Mouse (Mus musculus): ENCODE data around the gene Hnrnpk. TPM values are rescaled to one million over a fixed set of nuclear protein-coding genes. Genes with fewer than 3 reads are reported as not detected.
"Not testable (repeated sequence)": the region's sequence is repeated elsewhere in the genome, so short reads cannot be mapped to it uniquely, and the experiment has no call there.

The Hnrnpk gene
- total RNA-seq, 2 experiments from 2014 or later, result 576 to 788 TPM

- not testable (repeated sequence) for ATAC-seq (replicated peaks; ENCODE audit: low FRiP score, poor library complexity, severe bottlenecking)
These were observed 8.8 kb downstream of the Hnrnpk start for GRCm38 (mm10) chr13:58394392-58394791.

GRCm38 (mm10) chr13:58389324-58389951 lies 13.7 kb downstream of the Hnrnpk start:
- no peak for ATAC-seq (replicated peaks; ENCODE audit: low FRiP score, poor library complexity, severe bottlenecking)

GRCm38 (mm10) chr13:58388379-58388778 lies 14.8 kb downstream of the Hnrnpk start:
- no peak for ATAC-seq (replicated peaks; ENCODE audit: low FRiP score, poor library complexity, severe bottlenecking)

- ATAC-seq (replicated peaks; ENCODE audit: low FRiP score, poor library complexity, severe bottlenecking), result peak; percentile 69
These were observed 15.2 kb downstream of the Hnrnpk start for GRCm38 (mm10) chr13:58387948-58388347.

- ATAC-seq (replicated peaks; ENCODE audit: low FRiP score, poor library complexity, severe bottlenecking), result 0 out of 2 replicates have a peak, but pooled peaks have one; percentile 21
These were observed 17.6 kb downstream of the Hnrnpk start for GRCm38 (mm10) chr13:58385547-58385920.

GRCm38 (mm10) chr13:58384779-58385546 lies 18.2 kb downstream of the Hnrnpk start, which contains the start of gene 2210016F16Rik:
TSS of gene 2210016F16Rik (minus strand) at chr13:58385225.
- peak; percentile 69 for ATAC-seq (replicated peaks; ENCODE audit: low FRiP score, poor library complexity, severe bottlenecking)

GRCm38 (mm10) chr13:58384371-58384770 lies 18.8 kb downstream of the Hnrnpk start:
- ATAC-seq (replicated peaks; ENCODE audit: low FRiP score, poor library complexity, severe bottlenecking), result no peak

GRCm38 (mm10) chr13:58373153-58373470 lies 30.0 kb downstream of the Hnrnpk start:
- ATAC-seq (replicated peaks; ENCODE audit: low FRiP score, poor library complexity, severe bottlenecking), result no peak

GRCm38 (mm10) chr13:58372278-58373152 lies 30.6 kb downstream of the Hnrnpk start:
- no peak for ATAC-seq (replicated peaks; ENCODE audit: low FRiP score, poor library complexity, severe bottlenecking)

GRCm38 (mm10) chr13:58368835-58369234 lies 34.3 kb downstream of the Hnrnpk start:
- ATAC-seq (replicated peaks; ENCODE audit: low FRiP score, poor library complexity, severe bottlenecking), result no peak

- ATAC-seq (replicated peaks; ENCODE audit: low FRiP score, poor library complexity, severe bottlenecking), result no peak
These were observed 35.5 kb downstream of the Hnrnpk start for GRCm38 (mm10) chr13:58367641-58368040.

- ATAC-seq (replicated peaks; ENCODE audit: low FRiP score, poor library complexity, severe bottlenecking), result no peak
These were observed 36.8 kb downstream of the Hnrnpk start for GRCm38 (mm10) chr13:58366373-58366772.

GRCm38 (mm10) chr13:58365179-58365578 lies 38.0 kb downstream of the Hnrnpk start:
- ATAC-seq (replicated peaks; ENCODE audit: low FRiP score, poor library complexity, severe bottlenecking), result not testable (repeated sequence)

GRCm38 (mm10) chr13:58364353-58365175 lies 38.6 kb downstream of the Hnrnpk start:
- no peak for ATAC-seq (replicated peaks; ENCODE audit: low FRiP score, poor library complexity, severe bottlenecking)

GRCm38 (mm10) chr13:58359304-58359653 lies 43.9 kb downstream of the Hnrnpk start:
- ATAC-seq (replicated peaks; ENCODE audit: low FRiP score, poor library complexity, severe bottlenecking), result peak; percentile 69

- ATAC-seq (replicated peaks; ENCODE audit: low FRiP score, poor library complexity, severe bottlenecking), result peak; percentile 98
These were observed 44.4 kb downstream of the Hnrnpk start, which contains the start of gene Kif27 for GRCm38 (mm10) chr13:58358629-58359303. TSS of gene Kif27 (minus strand) at chr13:58359122.

GRCm38 (mm10) chr13:58352996-58353395 lies 50.1 kb downstream of the Hnrnpk start:
- no peak for ATAC-seq (replicated peaks; ENCODE audit: low FRiP score, poor library complexity, severe bottlenecking)

GRCm38 (mm10) chr13:58350606-58351005 lies 52.5 kb downstream of the Hnrnpk start:
- ATAC-seq (replicated peaks; ENCODE audit: low FRiP score, poor library complexity, severe bottlenecking), result no peak

GRCm38 (mm10) chr13:58344505-58344904 lies 58.6 kb downstream of the Hnrnpk start:
- ATAC-seq (replicated peaks; ENCODE audit: low FRiP score, poor library complexity, severe bottlenecking), result no peak

Data from erythroid progenitor cell, adult 5-6 weeks (primary cell).